Mouse (Mus musculus): ENCODE measurements at regions not wholly inside any gene's neighbourhood (a gene's known extent, or its start where the extent isn't known, plus 50 kb on each side); places are given as distances from the start of the nearest gene placed in this dataset.

GRCm38 (mm10) chr14:24751227-24751626, 264.3 kb downstream of the Rps24 start:
- no peaks in the 10 kb centered on the region for H3K9me3 ChIP-seq (replicated peaks; ENCODE audit: insufficient read depth, low read length)
- DNase-seq (ENCODE audit: low read depth, low spot score): no peak
- no peak overlapping the region for H3K27ac ChIP-seq (ENCODE audit: control insufficient read depth, low read depth, low read length)
- H3K27me3 ChIP-seq (ENCODE audit: control insufficient read depth in 1 of 2, insufficient read depth in 2 of 2, low read length in 2 of 2): no peaks in the 10 kb centered on the region
- no peaks in the 10 kb centered on the region for H3K4me1 ChIP-seq (ENCODE audit: control insufficient read depth in 1 of 2, insufficient read depth in 2 of 2, low read length in 2 of 2)
- H3K79me2 ChIP-seq (ENCODE audit: control insufficient read depth, insufficient read depth, low read length, poor library complexity): no peaks in the 10 kb centered on the region
- no peaks in the 10 kb centered on the region for H3K36me3 ChIP-seq (ENCODE audit: control insufficient read depth in 1 of 2, insufficient read depth in 2 of 2, low read length in 2 of 2)
- TF ChIP-seq UBTF (IDR thresholded peaks at IDR 0.05; ENCODE audit: borderline replicate concordance, insufficient read depth, low read depth, low read length) (no peak), E2F4 (IDR thresholded peaks at IDR 0.05; ENCODE audit: borderline replicate concordance, low read depth, low read length) (no peak), ZNF384 (IDR thresholded peaks at IDR 0.05; ENCODE audit: low read depth, low read length) (no peak), GATA1 (IDR thresholded peaks at IDR 0.05; ENCODE audit: low read depth, low read length) (no peak), MAZ (IDR thresholded peaks at IDR 0.05; ENCODE audit: low read depth, low read length) (no peak), TBP (IDR thresholded peaks at IDR 0.05; ENCODE audit: low read depth, low read length) (no peak), KAT2A (conservative IDR thresholded peaks at IDR 0.05; ENCODE audit: low read depth, low read length) (no peak), POLR2A (IDR thresholded peaks at IDR 0.05; ENCODE audit: control insufficient read depth in 1 of 2, insufficient read depth in 1 of 2, low read depth in 1 of 2, low read length in 2 of 2, poor library complexity in 1 of 2) (no peak), CHD2 (IDR thresholded peaks at IDR 0.05; ENCODE audit: low read length) (no peak), SMC3 (IDR thresholded peaks at IDR 0.05; ENCODE audit: low read depth, low read length) (no peak), GABPA (IDR thresholded peaks at IDR 0.05; ENCODE audit: low read depth, low read length) (no peak), MXI1 (IDR thresholded peaks at IDR 0.05; ENCODE audit: low read depth, low read length) (no peak), POLR2AphosphoS5 (IDR thresholded peaks at IDR 0.05; ENCODE audit: borderline replicate concordance, low read depth, low read length) (no peak)
- H3K9ac ChIP-seq (ENCODE audit: control insufficient read depth, low read depth, low read length, poor library complexity, severe bottlenecking): no peak overlapping the region
- H3K4me3 ChIP-seq (ENCODE audit: control insufficient read depth in 1 of 2, insufficient read depth in 1 of 2, low read depth in 2 of 2, low read length in 2 of 2): no peak overlapping the region

GRCm38 (mm10) chr14:24754753-24755152, 267.8 kb downstream of the Rps24 start:
- Histone ChIP-seq H3K9ac (ENCODE audit: control insufficient read depth, low read depth, low read length, poor library complexity, severe bottlenecking) (no peak overlapping the region), H3K9me3 (replicated peaks; ENCODE audit: insufficient read depth, low read length) (no peaks in the 10 kb centered on the region)
- TF ChIP-seq NRF1 (IDR thresholded peaks at IDR 0.05; ENCODE audit: insufficient read depth, low read depth, low read length, poor library complexity, severe bottlenecking) (no peak), GATA1 (IDR thresholded peaks at IDR 0.05; ENCODE audit: low read depth, low read length) (no peak), UBTF (IDR thresholded peaks at IDR 0.05; ENCODE audit: borderline replicate concordance, insufficient read depth, low read depth, low read length) (no peak)

GRCm38 (mm10) chr14:24755426-24756117, 268.6 kb downstream of the Rps24 start:
- Histone ChIP-seq H3K9me3 (replicated peaks; ENCODE audit: insufficient read depth, low read length) (no peaks in the 10 kb centered on the region), H3K9ac (ENCODE audit: control insufficient read depth, low read depth, low read length, poor library complexity, severe bottlenecking) (no peak overlapping the region)
- TF ChIP-seq POLR2AphosphoS5 (IDR thresholded peaks at IDR 0.05; ENCODE audit: borderline replicate concordance, low read depth, low read length) (no peak), ELF1 (IDR thresholded peaks at IDR 0.05; ENCODE audit: low read depth, low read length) (no peak), MAZ (IDR thresholded peaks at IDR 0.05; ENCODE audit: low read depth, low read length) (no peak), UBTF (IDR thresholded peaks at IDR 0.05; ENCODE audit: borderline replicate concordance, insufficient read depth, low read depth, low read length) (no peak), POLR2AphosphoS2 (IDR thresholded peaks at IDR 0.05; ENCODE audit: low read length) (no peak), USF1 (IDR thresholded peaks at IDR 0.05; ENCODE audit: low read depth, low read length) (no peak), TCF12 (IDR thresholded peaks at IDR 0.05; ENCODE audit: low read depth, low read length) (no peak), NELFE (IDR thresholded peaks at IDR 0.05; ENCODE audit: low read depth, low read length) (no peak), KAT2A (conservative IDR thresholded peaks at IDR 0.05; ENCODE audit: low read depth, low read length) (no peak), SIN3A (IDR thresholded peaks at IDR 0.05; ENCODE audit: low read length) (no peak), USF2 (IDR thresholded peaks at IDR 0.05; ENCODE audit: borderline replicate concordance in 1 of 2, insufficient read depth in 1 of 2, low read depth in 1 of 2, low read length in 2 of 2) (no peak), SMC3 (IDR thresholded peaks at IDR 0.05; ENCODE audit: low read depth, low read length) (no peak), ZKSCAN1 (IDR thresholded peaks at IDR 0.05; ENCODE audit: low read depth, low read length) (no peak), EP300 (IDR thresholded peaks at IDR 0.05; ENCODE audit: low read depth in 1 of 2, low read length in 2 of 2) (no peak), TAL1 (IDR thresholded peaks at IDR 0.05; ENCODE audit: low read length) (no peak)

More at GRCm38 (mm10) chr14:24754753-24755152, 267.8 kb downstream of the Rps24 start:
- Histone ChIP-seq H3K27ac (ENCODE audit: control insufficient read depth, low read depth, low read length) (no peak overlapping the region), H3K36me3 (ENCODE audit: control insufficient read depth in 1 of 2, insufficient read depth in 2 of 2, low read length in 2 of 2) (no peaks in the 10 kb centered on the region), H3K4me1 (ENCODE audit: control insufficient read depth in 1 of 2, insufficient read depth in 2 of 2, low read length in 2 of 2) (no peaks in the 10 kb centered on the region), H3K4me3 (ENCODE audit: control insufficient read depth in 1 of 2, insufficient read depth in 1 of 2, low read depth in 2 of 2, low read length in 2 of 2) (no peak overlapping the region), H3K27me3 (ENCODE audit: control insufficient read depth in 1 of 2, insufficient read depth in 2 of 2, low read length in 2 of 2) (no peaks in the 10 kb centered on the region), H3K79me2 (ENCODE audit: control insufficient read depth, insufficient read depth, low read length, poor library complexity) (no peaks in the 10 kb centered on the region)
- DNase-seq (ENCODE audit: low read depth, low spot score): no peak

More at GRCm38 (mm10) chr14:24755426-24756117, 268.6 kb downstream of the Rps24 start:
- H3K27me3 ChIP-seq (ENCODE audit: control insufficient read depth in 1 of 2, insufficient read depth in 2 of 2, low read length in 2 of 2): no peaks in the 10 kb centered on the region
- no peak overlapping the region for H3K4me3 ChIP-seq (ENCODE audit: control insufficient read depth in 1 of 2, insufficient read depth in 1 of 2, low read depth in 2 of 2, low read length in 2 of 2)
- H3K4me1 ChIP-seq (ENCODE audit: control insufficient read depth in 1 of 2, insufficient read depth in 2 of 2, low read length in 2 of 2): no peaks in the 10 kb centered on the region
- H3K27ac ChIP-seq (ENCODE audit: control insufficient read depth, low read depth, low read length): no peak overlapping the region
- H3K79me2 ChIP-seq (ENCODE audit: control insufficient read depth, insufficient read depth, low read length, poor library complexity): no peaks in the 10 kb centered on the region
- DNase-seq (ENCODE audit: low read depth, low spot score): no peak
- no peaks in the 10 kb centered on the region for H3K36me3 ChIP-seq (ENCODE audit: control insufficient read depth in 1 of 2, insufficient read depth in 2 of 2, low read length in 2 of 2)
